Mouse (Mus musculus) hindbrain, embryonic 16.5 days (tissue): ENCODE measurements around the gene Ptn. TPM values are rescaled to one million over a fixed set of nuclear protein-coding genes. Genes with fewer than 3 reads are reported as not detected.
"Not testable (repeated sequence)": the region's sequence is repeated elsewhere in the genome, so short reads cannot be mapped to it uniquely, and the experiment has no call there.

ENCODE experiments used
- ATAC-seq: fragments of 200-750 bp; cut with Nextera tagmentation; 2 replicates; pipeline ENCODE4 v1.8.0; 2017; ENCODE audit warnings: moderate TSS enrichment, moderate library complexity
- H3K27ac ChIP-seq: fragments of 300-500 bp; sonication (generic); 2 replicates; pipeline ENCODE4 v1.5.1; 2014; ENCODE audit warnings: low read depth, mild to moderate bottlenecking, control low read depth, low read length, moderate library complexity
- H3K27me3 ChIP-seq: fragments of 300-500 bp; sonication (generic); replicated peaks from 2 replicates; pipeline ENCODE4 v1.6.1; 2014; ENCODE audit warnings: low read length; ENCODE audit not compliant: control insufficient read depth, insufficient read depth
- H3K36me3 ChIP-seq: fragments of 300-500 bp; sonication (generic); 2 replicates; pipeline ENCODE4 v1.6.1; 2014; ENCODE audit warnings: mild to moderate bottlenecking, low read length, moderate library complexity, mixed read lengths; ENCODE audit not compliant: control insufficient read depth, insufficient read depth
- H3K4me1 ChIP-seq: fragments of 300-500 bp; sonication (generic); 2 replicates; pipeline ENCODE4 v1.6.1; 2014; ENCODE audit warnings: low read depth, low read length; ENCODE audit not compliant: control insufficient read depth, insufficient read depth
- H3K4me2 ChIP-seq: fragments of 300-500 bp; sonication (generic); 2 replicates; pipeline ENCODE4 v1.6.1; 2014; ENCODE audit warnings: mild to moderate bottlenecking, low read length, control low read depth, moderate library complexity
- H3K4me3 ChIP-seq: fragments of 300-500 bp; sonication (generic); 2 replicates; pipeline ENCODE4 v1.5.1; 2014; ENCODE audit warnings: mild to moderate bottlenecking, low read length, control low read depth, moderate library complexity
- H3K9ac ChIP-seq: fragments of 300-500 bp; sonication (generic); 2 replicates; pipeline ENCODE4 v1.6.1; 2014; ENCODE audit warnings: low read depth, mild to moderate bottlenecking, control low read depth, low read length, moderate library complexity
- H3K9me3 ChIP-seq: fragments of 300-500 bp; sonication (generic); 2 replicates; pipeline ENCODE4 v1.6.1; 2014; ENCODE audit warnings: mild to moderate bottlenecking, low read length, moderate library complexity; ENCODE audit not compliant: control insufficient read depth
- WGBS: fragments of 180-500 bp; shearing (Covaris S2); extraction: QIAGEN DNeasy Blood & Tissue Kit; methylation state at CpG from one replicate; pipeline ENCODE4 v1.1.7; 2014; 5-methylcytosine and 5-hydroxymethylcytosine counted together
- polyA plus RNA-seq: library from polyadenylated mRNA; unstranded; fragments of >200 nt; fragmentation: Nextera tagmentation; extraction: Ambion mirVana; gene quantifications from 2 replicates; pipeline ENCODE4 v1.2.1, GENCODE M21; 2015

The Ptn gene
- polyA plus RNA-seq, 1 experiment from 2014 or later: 988 TPM

GRCm38 (mm10) chr6:36739811-36740210 is 70.2 kb downstream of the Ptn start:
- no peak overlapping the region for H3K4me2 ChIP-seq
- H3K4me3 ChIP-seq: no peak overlapping the region
- H3K36me3 ChIP-seq: peaks cover 21% of the 10 kb centered on the region
- WGBS: 92% methylated on average over 5 of the region's 5 CpGs
- no peaks in the 10 kb centered on the region for H3K4me1 ChIP-seq
- no peaks in the 10 kb centered on the region for H3K9me3 ChIP-seq
- H3K9ac ChIP-seq: no peak overlapping the region
- ATAC-seq: no peak
- no peaks in the 10 kb centered on the region for H3K27me3 ChIP-seq
- H3K27ac ChIP-seq: no peak overlapping the region

GRCm38 (mm10) chr6:36736763-36737162 is 73.3 kb downstream of the Ptn start:
- no peaks in the 10 kb centered on the region for H3K4me1 ChIP-seq
- peaks cover 25% of the 10 kb centered on the region for H3K36me3 ChIP-seq
- no peak overlapping the region for H3K4me3 ChIP-seq
- H3K27me3 ChIP-seq: no peaks in the 10 kb centered on the region
- no peak overlapping the region for H3K27ac ChIP-seq
- peaks cover 5% of the 10 kb centered on the region; the same call in 1 of the 2 replicates for H3K9me3 ChIP-seq
- no peak for ATAC-seq
- WGBS: 73% methylated on average over 2 of the region's 2 CpGs
- H3K9ac ChIP-seq: no peak overlapping the region
- H3K4me2 ChIP-seq: no peak overlapping the region

- peaks cover 15% of the 10 kb centered on the region for H3K9me3 ChIP-seq
- H3K4me1 ChIP-seq, H3K27ac ChIP-seq, H3K27me3 ChIP-seq, H3K4me3 ChIP-seq, H3K9ac ChIP-seq, H3K4me2 ChIP-seq, ATAC-seq: not testable (repeated sequence)
- peaks cover 31% of the 10 kb centered on the region for H3K36me3 ChIP-seq
- WGBS: 90% methylated on average over 4 of the region's 4 CpGs
These were observed 74.4 kb downstream of the Ptn start for GRCm38 (mm10) chr6:36735622-36736021.

GRCm38 (mm10) chr6:36729811-36730210 is 80.2 kb downstream of the Ptn start:
- not testable (repeated sequence) for H3K4me2 ChIP-seq, H3K4me1 ChIP-seq, H3K4me3 ChIP-seq, H3K27me3 ChIP-seq, H3K27ac ChIP-seq, H3K9ac ChIP-seq, ATAC-seq
- Histone ChIP-seq H3K9me3 (peaks cover 18% of the 10 kb centered on the region), H3K36me3 (peaks cover 33% of the 10 kb centered on the region)
- WGBS: 95% methylated on average over 7 of the region's 7 CpGs

GRCm38 (mm10) chr6:36728079-36728478 is 81.9 kb downstream of the Ptn start:
- Histone ChIP-seq H3K36me3 (peaks cover 31% of the 10 kb centered on the region), H3K27me3 (no peaks in the 10 kb centered on the region), H3K9me3 (peaks cover 18% of the 10 kb centered on the region), H3K9ac (no peak overlapping the region), H3K4me2 (no peak overlapping the region), H3K27ac (no peak overlapping the region; the same call in 1 of the 2 replicates), H3K4me1 (peaks cover 7% of the 10 kb centered on the region), H3K4me3 (no peak overlapping the region)
- 65% methylated on average over 7 of the region's 7 CpGs for WGBS
- peak; percentile 62; the same call in 1 of the 2 replicates for ATAC-seq

GRCm38 (mm10) chr6:36725509-36726160 is 84.4 kb downstream of the Ptn start:
- 65% methylated on average over 3 of the region's 3 CpGs for WGBS
- Histone ChIP-seq H3K4me2 (no peak overlapping the region), H3K36me3 (peaks cover 9% of the 10 kb centered on the region; the same call in 1 of the 2 replicates), H3K9ac (no peak overlapping the region), H3K9me3 (peaks cover 2% of the 10 kb centered on the region; the same call in 1 of the 2 replicates), H3K27ac (no peak overlapping the region), H3K4me1 (peaks cover 8% of the 10 kb centered on the region), H3K27me3 (no peaks in the 10 kb centered on the region), H3K4me3 (no peak overlapping the region)
- no peak for ATAC-seq

- Histone ChIP-seq H3K36me3 (no peaks in the 10 kb centered on the region), H3K27ac (peak overlapping the region; percentile 69), H3K27me3 (no peaks in the 10 kb centered on the region), H3K9ac (no peak overlapping the region; the same call in 1 of the 2 replicates), H3K9me3 (no peaks in the 10 kb centered on the region), H3K4me3 (no peak overlapping the region), H3K4me1 (peaks cover 8% of the 10 kb centered on the region), H3K4me2 (no peak overlapping the region)
- 37% methylated on average over 5 of the region's 5 CpGs for WGBS
- ATAC-seq: peak; percentile 80
These were observed 87.1 kb downstream of the Ptn start for GRCm38 (mm10) chr6:36722769-36723549.

GRCm38 (mm10) chr6:36713329-36713728 is 96.7 kb downstream of the Ptn start:
- no peaks in the 10 kb centered on the region for H3K4me1 ChIP-seq
- ATAC-seq: no peak; the same call in 1 of the 2 replicates
- H3K27ac ChIP-seq: no peak overlapping the region
- H3K27me3 ChIP-seq: no peaks in the 10 kb centered on the region
- WGBS: 61% methylated on average over 4 of the region's 4 CpGs
- no peak overlapping the region for H3K9ac ChIP-seq
- no peak overlapping the region for H3K4me2 ChIP-seq
- peaks cover 12% of the 10 kb centered on the region for H3K36me3 ChIP-seq
- H3K9me3 ChIP-seq: no peaks in the 10 kb centered on the region
- H3K4me3 ChIP-seq: no peak overlapping the region

GRCm38 (mm10) chr6:36695481-36695880 is 114.5 kb downstream of the Ptn start:
- Histone ChIP-seq H3K4me1 (no peaks in the 10 kb centered on the region), H3K9me3 (no peaks in the 10 kb centered on the region), H3K4me2 (no peak overlapping the region), H3K4me3 (no peak overlapping the region), H3K9ac (no peak overlapping the region), H3K27me3 (no peaks in the 10 kb centered on the region), H3K27ac (no peak overlapping the region), H3K36me3 (no peaks in the 10 kb centered on the region)
- WGBS: 47% methylated on average over 3 of the region's 3 CpGs
- ATAC-seq: no peak
